In the genomic region with DNA sequence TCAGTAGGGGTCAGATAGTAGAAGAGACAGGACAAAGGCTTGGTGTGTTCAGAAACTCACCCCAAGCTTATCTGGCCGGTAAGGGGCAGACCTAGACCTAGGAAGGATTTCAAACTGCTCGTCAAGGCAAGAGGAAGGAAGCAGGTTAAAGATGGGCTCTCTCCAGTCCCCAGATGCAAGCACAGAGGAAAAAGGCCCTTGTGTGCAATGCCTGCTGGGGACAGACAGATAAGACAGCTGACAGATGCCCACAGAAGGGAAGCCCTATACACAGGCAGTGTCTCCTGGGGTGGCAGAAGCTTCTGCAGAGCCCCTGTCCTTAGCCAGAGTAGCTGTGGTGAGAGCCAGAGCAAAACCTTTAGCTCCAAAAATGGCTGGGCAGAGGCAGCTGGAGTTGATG, we compare ENCODE assay signal across 12 mouse cellular contexts. TPM values are rescaled to one million over a fixed set of nuclear protein-coding genes. Genes with fewer than 3 reads are reported as not detected.
DNase-seq lines count a peak whose midpoint lies in the region; ATAC-seq and TF ChIP-seq lines count a peak whose summit lies in the region.
"Had no signal": no experiment of that assay in that cellular context is flagged by ENCODE, and none has a peak within 500 bp of the region (broad histone marks: within the 10 kb centered on the region; RNA-seq: fewer than 3 reads in every experiment).

No protein-coding gene starts in this region.

- H3K4me1 ChIP-seq in heart, embryonic 14.5 days (ENCODE audit: control insufficient read depth in 2 of 2, insufficient read depth in 2 of 2, low read length in 2 of 2), result peaks cover 17 to 41% of the 10 kb centered on the region in 2 experiments
- peaks cover 52% of the 10 kb centered on the region for H3K4me1 ChIP-seq in heart, embryonic 12.5 days (replicated peaks)
- H3K4me1 ChIP-seq in bone marrow, adult 2 months (ENCODE audit: control insufficient read depth, insufficient read depth, low read length), result peaks cover 8% of the 10 kb centered on the region
- peaks cover 59% of the 10 kb centered on the region for H3K4me1 ChIP-seq in hindbrain, embryonic 15.5 days (replicated peaks)

- no peak overlapping the region for H3K27ac ChIP-seq in heart, embryonic 14.5 days (replicated peaks in 1 of 2; ENCODE audit: control insufficient read depth in 1 of 2, insufficient read depth in 1 of 2, low read depth in 2 of 2, low read length in 2 of 2)
- H3K27ac ChIP-seq in heart, embryonic 12.5 days (ENCODE audit: poor library complexity, severe bottlenecking), result no peak overlapping the region
- H3K27ac ChIP-seq in bone marrow, adult 2 months (ENCODE audit: control insufficient read depth, insufficient read depth, low read depth, low read length, poor library complexity), result peak overlapping the region; percentile 54
- H3K27ac ChIP-seq in hindbrain, embryonic 15.5 days (replicated peaks), result peak overlapping the region; percentile 66

- DNase-seq in spleen, postnatal 4 days (ENCODE audit: low spot score in 2 of 2), result no peak
- no peak for DNase-seq in kidney, adult 8-10 months
- DNase-seq: adrenal gland, postnatal 25 days; kidney, postnatal 4 days; right cerebral cortex, postnatal 14 days had no signal

- H3K27me3 ChIP-seq in heart, embryonic 14.5 days (ENCODE audit: control insufficient read depth, insufficient read depth, low read length), result no peaks in the 10 kb centered on the region
- H3K27me3 ChIP-seq in heart, embryonic 12.5 days (replicated peaks), result no peaks in the 10 kb centered on the region
- no peaks in the 10 kb centered on the region for H3K27me3 ChIP-seq in hindbrain, embryonic 15.5 days
- H3K27me3 ChIP-seq: CH12.LX had no signal

- ATAC-seq in heart, embryonic 14.5 days (ENCODE audit: insufficient number of reproducible peaks, insufficient read depth, low FRiP score, low read depth), result no peak
- ATAC-seq in heart, embryonic 12.5 days (ENCODE audit: insufficient number of reproducible peaks, low FRiP score), result no peak
- no peak for ATAC-seq in hindbrain, embryonic 15.5 days (ENCODE audit: low FRiP score, low read depth)
- peak; percentile 28 for ATAC-seq in megakaryocyte, adult 5-6 weeks (ENCODE audit: poor library complexity, severe bottlenecking)
- no peak for ATAC-seq in CD4-positive, CD25-positive, alpha-beta regulatory T cell, adult 4 months

- H3K9ac ChIP-seq in heart, embryonic 14.5 days (ENCODE audit: low read length), result peak overlapping the region; percentile 4; the same call in 1 of the 2 replicates
- H3K9ac ChIP-seq in heart, embryonic 12.5 days, result no peak overlapping the region
- no peak overlapping the region for H3K9ac ChIP-seq in hindbrain, embryonic 15.5 days

- no peak overlapping the region for H3K4me3 ChIP-seq in heart, embryonic 14.5 days (ENCODE audit: control insufficient read depth in 1 of 2, insufficient read depth in 1 of 2, low read depth in 1 of 2, low read length in 2 of 2)
- H3K4me3 ChIP-seq in heart, embryonic 12.5 days, result no peak overlapping the region
- no peak overlapping the region for H3K4me3 ChIP-seq in bone marrow, adult 2 months (replicated peaks; ENCODE audit: control insufficient read depth, low read depth, low read length)
- H3K4me3 ChIP-seq in hindbrain, embryonic 15.5 days, result no peak overlapping the region

- TF ChIP-seq POLR2A in bone marrow, adult 2 months (IDR thresholded peaks at IDR 0.05; ENCODE audit: borderline replicate concordance, control insufficient read depth, low read depth, low read length), result no peak

- no peaks in the 10 kb centered on the region for H3K9me3 ChIP-seq in heart, embryonic 14.5 days (ENCODE audit: control insufficient read depth, low read length)
- H3K9me3 ChIP-seq in heart, embryonic 12.5 days (replicated peaks), result no peaks in the 10 kb centered on the region
- no peaks in the 10 kb centered on the region for H3K9me3 ChIP-seq in hindbrain, embryonic 15.5 days

- 42% methylated on average over 2 of the region's 2 CpGs for WGBS in heart, embryonic 14.5 days
- WGBS in heart, embryonic 12.5 days, result 19% methylated on average over 2 of the region's 2 CpGs
- WGBS in bone marrow, adult 2 months, result 2% methylated on average over 2 of the region's 2 CpGs
- WGBS in hindbrain, embryonic 15.5 days, result 73% methylated on average over 2 of the region's 2 CpGs

- no peak for TF ChIP-seq CTCF in bone marrow, adult 2 months (IDR thresholded peaks at IDR 0.05; ENCODE audit: control insufficient read depth, insufficient read depth, low read length)

- H3K4me2 ChIP-seq in heart, embryonic 14.5 days (ENCODE audit: low read length), result no peak overlapping the region
- no peak overlapping the region for H3K4me2 ChIP-seq in heart, embryonic 12.5 days
- no peak overlapping the region for H3K4me2 ChIP-seq in hindbrain, embryonic 15.5 days

- H3K36me3 ChIP-seq in heart, embryonic 14.5 days (ENCODE audit: control insufficient read depth, insufficient read depth, low read length), result no peaks in the 10 kb centered on the region
- no peaks in the 10 kb centered on the region for H3K36me3 ChIP-seq in heart, embryonic 12.5 days
- H3K36me3 ChIP-seq in hindbrain, embryonic 15.5 days, result no peaks in the 10 kb centered on the region

RNA-seq across cellular contexts. Expression of a gene that starts 11.6 kb away (rescaled TPM):
- polyA plus RNA-seq in heart, embryonic 14.5 days (2014; fragmentation: Nextera tagmentation; extraction: Ambion mirVana), result 9.6 and 10.4 TPM in 2 replicates
- polyA plus RNA-seq in heart, embryonic 12.5 days (2016; fragmentation: Nextera tagmentation; extraction: Ambion mirVana), result 13.3 and 13.8 TPM in 2 replicates
- polyA plus RNA-seq in bone marrow, adult 2 months (2011; ENCODE audit: insufficient read depth, insufficient read length, low replicate concordance, missing spikeins), result 11.5 and 33.4 TPM in 2 replicates
- polyA plus RNA-seq in hindbrain, embryonic 15.5 days (2015; fragmentation: Nextera tagmentation; extraction: Ambion mirVana), result 24.6 and 27.3 TPM in 2 replicates
- 21.6 and 26.5 TPM in 2 replicates for total RNA-seq in megakaryocyte, adult 5-6 weeks (2015)
- 14.8 and 15.1 TPM in 2 replicates for total RNA-seq in megakaryocyte, adult 5-6 weeks (2017)
- polyA plus RNA-seq in CD4-positive, CD25-positive, alpha-beta regulatory T cell, adult 4 months (2017; shearing (Covaris generic)), result 10 to 100 TPM; 25.1 to 27.5 TPM

Comparison
In these comparisons a context has a peak if more than half of its experiments do, and no peak if none do; other contexts are left out.
1. H3K27ac ChIP-seq: peak in bone marrow, adult 2 months (single experiment) and hindbrain, embryonic 15.5 days (single experiment); none in heart, embryonic 14.5 days (0 of 2) and heart, embryonic 12.5 days (single experiment).